Mouse (Mus musculus) embryonic fibroblast, embryonic 13.5 days (primary cell): Measurements from ENCODE around the gene Mindy2. TPM values are rescaled to one million over a fixed set of nuclear protein-coding genes. Genes with fewer than 3 reads are reported as not detected.
A peak's percentile ranks its signal among the peaks of the same experiment; 100 is the strongest.

Experiments
- H3K27ac ChIP-seq: 2 replicates; pipeline ENCODE4 v1.5.1; 2012; ENCODE audit warnings: low read length, control low read depth, inconsistent platforms; ENCODE audit not compliant: insufficient read depth
- H3K4me1 ChIP-seq: 2 replicates; pipeline ENCODE4 v1.6.1; 2011; ENCODE audit warnings: low read length; ENCODE audit not compliant: control insufficient read depth, insufficient read depth
- H3K4me3 ChIP-seq: 2 replicates; pipeline ENCODE4 v1.5.1; 2011; ENCODE audit warnings: mild to moderate bottlenecking, control low read depth, low read length; ENCODE audit not compliant: insufficient read depth
- CTCF ChIP-seq: IDR thresholded peaks from 2 replicates; pipeline ENCODE4 v1.5.1; 2011; ENCODE audit warnings: mild to moderate bottlenecking, control low read depth, low read length, moderate library complexity, borderline replicate concordance; ENCODE audit not compliant: insufficient read depth
- POLR2A ChIP-seq: IDR thresholded peaks from 2 replicates; pipeline ENCODE4 v1.6.1; 2011; ENCODE audit warnings: low read depth, mild to moderate bottlenecking, control low read depth, low read length, moderate library complexity
- polyA plus RNA-seq: library from polyadenylated mRNA; stranded (reverse); fragments of >200 nt; gene quantifications from 2 replicates; pipeline ENCODE4 v1.2.4, GENCODE M21; 2011; ENCODE audit warnings: low read depth; ENCODE audit not compliant: missing spikeins, insufficient read length

The Mindy2 gene
- polyA plus RNA-seq, 1 experiment, result 13.2 TPM

GRCm38 (mm10) chr9:70668048-70668447 lies 11.1 kb upstream of the Mindy2 start:
- Histone ChIP-seq H3K4me3 (no peak overlapping the region), H3K4me1 (no peaks in the 10 kb centered on the region), H3K27ac (no peak overlapping the region)
- TF ChIP-seq POLR2A (no peak), CTCF (no peak)

GRCm38 (mm10) chr9:70666811-70667210 lies 9.8 kb upstream of the Mindy2 start:
- H3K4me1 ChIP-seq, result no peaks in the 10 kb centered on the region
- TF ChIP-seq CTCF (no peak), POLR2A (no peak)
- no peak overlapping the region for H3K27ac ChIP-seq
- no peak overlapping the region for H3K4me3 ChIP-seq

- TF ChIP-seq CTCF (no peak), POLR2A (no peak)
- H3K27ac ChIP-seq, result no peak overlapping the region
- no peak overlapping the region for H3K4me3 ChIP-seq
- H3K4me1 ChIP-seq, result no peaks in the 10 kb centered on the region
Measured at GRCm38 (mm10) chr9:70665372-70666145, 8.6 kb upstream of the Mindy2 start.

- Histone ChIP-seq H3K4me1 (no peaks in the 10 kb centered on the region), H3K27ac (no peak overlapping the region), H3K4me3 (no peak overlapping the region)
- TF ChIP-seq POLR2A (no peak), CTCF (no peak)
Measured at GRCm38 (mm10) chr9:70664847-70665246, 7.9 kb upstream of the Mindy2 start.

- 0 out of 2 replicates have a peak, but pooled peaks cover 3% of the 10 kb centered on the region for H3K4me1 ChIP-seq
- TF ChIP-seq CTCF (no peak), POLR2A (no peak)
- H3K27ac ChIP-seq, result no peak overlapping the region
- H3K4me3 ChIP-seq, result no peak overlapping the region
Measured at GRCm38 (mm10) chr9:70658266-70658665, 1.3 kb upstream of the Mindy2 start.

GRCm38 (mm10) chr9:70656130-70657007 lies 605 bp downstream of the Mindy2 start, which contains the start of gene Gm10642:
TSS of gene Gm10642 (plus strand) at chr9:70656251.
- no peak for TF ChIP-seq CTCF
- TF ChIP-seq POLR2A, result 0 out of 2 replicates have a peak, but pooled peaks have one; percentile 26
- Histone ChIP-seq H3K4me1 (0 out of 2 replicates have a peak, but pooled peaks cover 3% of the 10 kb centered on the region), H3K27ac (peak within 1 kb of the TSS; percentile 89), H3K4me3 (peak within 1 kb of the TSS; percentile 77)

- no peak for TF ChIP-seq POLR2A
- no peak for TF ChIP-seq CTCF
- H3K4me1 ChIP-seq, result 0 out of 2 replicates have a peak, but pooled peaks cover 3% of the 10 kb centered on the region
- no peak overlapping the region for H3K27ac ChIP-seq
- peak overlapping the region; percentile 77; the same call in 1 of the 2 replicates for H3K4me3 ChIP-seq
Measured at GRCm38 (mm10) chr9:70655764-70656129, 1.2 kb downstream of the Mindy2 start.

GRCm38 (mm10) chr9:70654496-70654895 lies 2.5 kb downstream of the Mindy2 start:
- Histone ChIP-seq H3K27ac (no peak overlapping the region), H3K4me3 (no peak overlapping the region), H3K4me1 (0 out of 2 replicates have a peak, but pooled peaks cover 3% of the 10 kb centered on the region)
- TF ChIP-seq CTCF (no peak), POLR2A (no peak)

GRCm38 (mm10) chr9:70653875-70654274 lies 3.1 kb downstream of the Mindy2 start:
- TF ChIP-seq POLR2A, result no peak
- no peak for TF ChIP-seq CTCF
- Histone ChIP-seq H3K4me1 (0 out of 2 replicates have a peak, but pooled peaks cover 3% of the 10 kb centered on the region), H3K27ac (no peak overlapping the region), H3K4me3 (no peak overlapping the region)
